Mouse (Mus musculus): ENCODE results near the gene Olfr110. TPM values are rescaled to one million over a fixed set of nuclear protein-coding genes. Genes with fewer than 3 reads are reported as not detected.

The Olfr110 gene
- not detected in 2 replicates for polyA plus RNA-seq (2012; rRNA removed)

DNA sequence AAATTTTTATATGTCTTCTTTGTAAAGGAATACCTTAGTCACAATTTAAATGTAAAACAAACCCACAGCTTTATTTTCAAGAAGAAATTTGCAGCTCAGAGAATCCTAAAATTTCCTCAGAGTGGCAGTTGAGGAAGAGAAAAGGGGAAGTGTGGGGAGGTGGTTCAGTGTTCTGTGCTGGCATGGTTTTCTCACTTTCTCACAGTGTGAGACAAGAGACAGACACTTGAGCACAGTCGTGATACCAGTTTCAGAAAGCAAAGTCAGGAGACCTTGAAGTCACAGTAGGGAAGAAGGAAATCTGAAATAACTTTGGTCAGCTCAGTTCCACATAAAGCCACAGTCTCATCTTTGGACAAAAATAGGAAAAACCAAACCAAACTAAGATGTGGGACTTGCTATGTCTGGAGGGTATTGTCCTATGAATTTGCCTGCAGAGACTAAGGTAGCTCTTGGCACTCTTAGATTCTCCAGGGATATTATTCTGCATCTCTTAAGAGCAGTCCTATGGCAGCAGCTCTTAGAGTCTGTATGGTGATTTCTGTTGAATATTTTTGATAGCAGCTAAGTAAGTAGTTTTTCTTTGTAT lies at the start of gene Olfr110:
Gene Olfr110, plus strand, starts transcription at position 539 of the 589 bp plus-strand sequence.

DNA sequence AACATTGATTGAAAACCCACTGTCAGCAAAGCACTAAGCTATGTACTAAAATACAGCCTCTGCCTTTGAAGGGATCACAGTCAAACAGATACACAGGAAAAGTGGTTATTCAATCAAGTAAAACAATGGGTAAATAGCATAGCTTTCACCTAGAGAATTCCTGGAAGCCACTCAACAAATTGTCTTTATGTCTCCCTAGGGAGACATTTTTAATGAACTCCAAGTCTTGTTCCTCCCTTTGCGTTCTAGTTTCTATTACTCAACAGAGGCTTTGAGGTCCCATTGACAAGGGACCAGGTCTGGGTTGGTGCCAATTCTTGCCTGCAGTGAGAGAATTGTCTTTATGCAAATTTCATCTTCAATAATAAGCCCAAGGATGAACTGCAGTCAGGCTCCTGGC lies 47.1 kb upstream of the Olfr110 start, which contains the start of gene Olfr108:
Gene Olfr108, plus strand, starts transcription at position 301 of the 400 bp plus-strand sequence.

DNA sequence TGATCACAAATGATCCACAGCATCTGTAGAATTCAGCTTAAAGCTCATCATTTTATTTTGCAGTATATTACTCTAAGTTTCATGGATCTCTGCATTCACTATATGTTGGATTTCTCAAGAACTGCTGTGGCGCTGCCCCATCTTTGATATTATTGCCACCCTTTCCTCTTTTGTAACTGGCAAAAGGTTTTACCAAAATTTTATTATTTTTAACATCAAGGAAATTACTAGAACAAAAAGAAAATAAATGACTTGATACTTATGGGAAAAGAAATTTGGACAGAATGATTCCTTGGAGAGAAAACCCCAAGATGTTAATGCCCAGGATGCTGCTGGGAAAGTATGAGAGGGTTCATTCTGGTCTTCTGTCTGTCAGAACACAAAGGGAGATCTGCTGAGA lies 33.7 kb upstream of the Olfr110 start, which contains the start of gene Olfr109:
Gene Olfr109, plus strand, starts transcription at position 301 of the 400 bp plus-strand sequence.

DNA sequence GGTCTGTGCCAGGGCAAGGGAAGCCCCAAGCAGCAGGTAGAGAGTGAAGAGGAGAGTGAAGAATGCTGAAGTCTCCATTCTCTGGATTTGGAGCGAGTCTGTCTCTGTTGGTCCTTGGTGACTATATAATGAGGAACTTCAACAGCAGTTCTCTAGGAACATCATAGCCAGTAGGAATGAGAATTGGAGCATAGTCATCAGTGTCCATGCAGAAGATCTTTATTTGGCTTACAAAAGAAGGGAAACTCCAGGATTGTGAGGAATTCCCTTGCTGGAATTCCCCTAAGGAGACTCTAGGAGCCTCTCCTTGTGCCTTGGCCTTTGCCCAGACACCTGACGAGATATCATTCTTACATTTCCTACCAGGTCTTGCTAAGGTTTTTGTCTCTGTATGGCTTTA lies 8.8 kb upstream of the Olfr110 start, which contains the start of gene H2-M2:
Gene H2-M2, minus strand, starts transcription at position 101 of the 400 bp plus-strand sequence.

DNA sequence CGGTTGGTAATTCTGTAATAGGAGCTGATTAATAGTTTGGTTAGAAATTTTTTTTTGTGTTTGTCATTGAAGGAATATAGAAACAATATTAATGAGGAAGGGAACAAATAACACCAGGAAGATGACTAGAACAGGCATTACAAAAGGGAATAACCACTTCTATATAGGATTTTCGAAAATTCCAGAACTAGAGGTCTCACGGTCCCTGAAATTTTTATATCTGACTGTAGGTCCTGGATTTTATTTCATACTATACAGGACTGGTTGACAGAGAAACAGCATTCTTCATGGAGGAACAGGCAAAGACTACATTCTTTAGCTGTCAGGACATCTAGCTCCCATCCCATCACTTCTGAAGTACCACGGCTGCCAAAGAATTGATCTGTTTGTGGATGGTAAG lies 15.5 kb downstream of the Olfr110 start, which contains the start of gene Olfr111:
Gene Olfr111, plus strand, starts transcription at position 301 of the 400 bp plus-strand sequence.

Other genes starting within 250 kb of the Olfr110 start
- gene Olfr98, start 228.7 kb upstream of the Olfr110 start, polyA plus RNA-seq (2012; rRNA removed), result not detected in 2 replicates
- gene H2-M3, start 222.2 kb upstream of the Olfr110 start, polyA plus RNA-seq (2012; rRNA removed), result 7.4 and 7.7 TPM in 2 replicates
- not detected in 2 replicates for gene Olfr99, start 209.0 kb upstream of the Olfr110 start, polyA plus RNA-seq (2012; rRNA removed)
- not detected in 2 replicates for gene Olfr101, start 188.2 kb upstream of the Olfr110 start, polyA plus RNA-seq (2012; rRNA removed)
- gene Olfr102, start 175.4 kb upstream of the Olfr110 start, polyA plus RNA-seq (2012; rRNA removed), result not detected in 2 replicates
- gene Olfr103, start 152.8 kb upstream of the Olfr110 start, polyA plus RNA-seq (2012; rRNA removed), result not detected in 2 replicates
- not detected in 2 replicates for gene Olfr104-ps, start 132.9 kb upstream of the Olfr110 start, polyA plus RNA-seq (2012; rRNA removed)
- gene Olfr105-ps, start 113.4 kb upstream of the Olfr110 start, polyA plus RNA-seq (2012; rRNA removed), result not detected in 2 replicates
- not detected in 2 replicates for gene Olfr106-ps, start 102.1 kb upstream of the Olfr110 start, polyA plus RNA-seq (2012; rRNA removed)
- not detected in 2 replicates for gene Olfr107, start 93.2 kb upstream of the Olfr110 start, polyA plus RNA-seq (2012; rRNA removed)
- not detected in 2 replicates for gene Olfr108, start 47.0 kb upstream of the Olfr110 start, polyA plus RNA-seq (2012; rRNA removed)
- gene Olfr109, start 33.6 kb upstream of the Olfr110 start, polyA plus RNA-seq (2012; rRNA removed), result not detected in 2 replicates
- gene H2-M2, start 8.9 kb upstream of the Olfr110 start, polyA plus RNA-seq (2012; rRNA removed), result 0.84 and 1.1 TPM in 2 replicates
- gene Olfr111, start 15.6 kb downstream of the Olfr110 start, polyA plus RNA-seq (2012; rRNA removed), result 0.10 TPM in 1 of 2 replicates, not detected in the other
- gene Olfr112, start 77.0 kb downstream of the Olfr110 start, polyA plus RNA-seq (2012; rRNA removed), result not detected in 2 replicates
- not detected in 2 replicates for gene Olfr113, start 85.2 kb downstream of the Olfr110 start, polyA plus RNA-seq (2012; rRNA removed)
- not detected in 2 replicates for gene Olfr114, start 100.3 kb downstream of the Olfr110 start, polyA plus RNA-seq (2012; rRNA removed)
- not detected in 2 replicates for gene Olfr115, start 134.6 kb downstream of the Olfr110 start, polyA plus RNA-seq (2012; rRNA removed)
- gene Olfr116, start 134.7 kb downstream of the Olfr110 start, polyA plus RNA-seq (2012; rRNA removed), result not detected in 2 replicates
- not detected in 2 replicates for gene Olfr117, start 171.3 kb downstream of the Olfr110 start, polyA plus RNA-seq (2012; rRNA removed)
- gene Olfr118, start 174.5 kb downstream of the Olfr110 start, polyA plus RNA-seq (2012; rRNA removed), result not detected in 2 replicates
- not detected in 2 replicates for gene Olfr119, start 204.1 kb downstream of the Olfr110 start, polyA plus RNA-seq (2012; rRNA removed)
- not detected in 2 replicates for gene Olfr120, start 229.3 kb downstream of the Olfr110 start, polyA plus RNA-seq (2012; rRNA removed)

Data from colon, adult 2 months (tissue).